Mouse (Mus musculus) lung, adult 2 months (tissue): Measurements from ENCODE around the gene Mob3a.

Experiments
- CTCF ChIP-seq: fragments of 200-500 bp; IDR thresholded peaks from 2 replicates; pipeline ENCODE4 v1.5.1; 2011; ENCODE audit warnings: mild to moderate bottlenecking, low read length, control low read depth; ENCODE audit not compliant: insufficient read depth
- POLR2A ChIP-seq: fragments of 200-500 bp; IDR thresholded peaks from 2 replicates; pipeline ENCODE4 v1.6.1; 2011; ENCODE audit warnings: low read depth, mild to moderate bottlenecking, control low read depth, low read length, borderline replicate concordance; ENCODE audit errors: extremely low read depth

DNA sequence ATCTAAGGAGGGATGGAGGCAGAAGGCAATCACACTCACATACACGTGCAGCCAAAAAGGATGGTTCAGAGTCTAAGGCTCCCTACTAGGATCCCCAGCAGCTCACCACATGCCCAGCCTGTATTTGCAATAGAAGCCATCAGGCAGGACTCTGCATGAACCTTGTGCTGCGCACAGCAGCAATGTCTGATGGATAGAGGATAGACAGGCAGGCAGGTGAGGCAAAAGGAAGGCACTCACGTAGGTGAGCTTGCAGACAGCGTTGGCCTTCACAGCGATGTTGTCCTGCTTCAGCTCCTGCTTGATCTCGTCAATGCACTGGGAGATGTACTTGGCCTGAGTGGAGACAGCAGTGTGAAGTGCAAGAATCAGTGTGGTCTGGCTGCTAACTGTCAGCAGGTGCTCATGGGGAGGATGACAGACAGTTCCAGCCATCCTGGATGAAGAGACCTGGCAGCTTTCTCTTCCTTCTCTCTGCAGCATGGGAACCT is 30.9 kb upstream of the Mob3a start:
- TF ChIP-seq CTCF: no peak
- no peak for TF ChIP-seq POLR2A
